Mouse (Mus musculus) mesoderm, embryonic 11.5 days (tissue): ENCODE data around the gene Bhmt2.

Experiments
- DNase-seq: peaks from one replicate; pipeline ENCODE4 v3.0.0-alpha.2; 2012; ENCODE audit warnings: low read depth, low spot score

Gene Bhmt2

DNA sequence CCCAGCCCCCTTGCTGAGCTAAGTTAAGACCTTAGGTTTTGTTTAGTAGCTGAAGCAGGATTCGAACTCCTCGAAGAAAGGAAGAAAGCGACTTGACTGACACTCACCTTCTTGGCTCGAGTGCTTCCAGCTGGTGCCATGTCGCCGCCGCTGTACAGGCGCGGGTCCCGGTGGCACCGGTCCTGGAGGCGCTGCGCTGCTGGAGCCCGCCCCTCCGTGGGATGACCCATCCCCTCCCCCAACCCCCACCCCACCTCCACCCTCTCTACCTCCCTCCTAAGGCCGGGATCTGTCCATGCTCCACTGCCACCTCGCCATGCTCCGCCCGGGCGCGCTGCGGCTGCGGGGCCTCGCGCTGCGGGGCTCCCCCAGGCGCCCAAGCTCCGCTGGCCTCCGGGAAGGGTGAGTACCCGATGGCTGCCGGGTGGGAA is at the start of gene Bhmt2, which contains the start of gene Dmgdh:
Gene Bhmt2, minus strand, starts transcription at position 172 of the 431 bp plus-strand sequence.
Gene Dmgdh, plus strand, starts transcription at position 303 of the 431 bp plus-strand sequence.
- DNase-seq: no peak

DNA sequence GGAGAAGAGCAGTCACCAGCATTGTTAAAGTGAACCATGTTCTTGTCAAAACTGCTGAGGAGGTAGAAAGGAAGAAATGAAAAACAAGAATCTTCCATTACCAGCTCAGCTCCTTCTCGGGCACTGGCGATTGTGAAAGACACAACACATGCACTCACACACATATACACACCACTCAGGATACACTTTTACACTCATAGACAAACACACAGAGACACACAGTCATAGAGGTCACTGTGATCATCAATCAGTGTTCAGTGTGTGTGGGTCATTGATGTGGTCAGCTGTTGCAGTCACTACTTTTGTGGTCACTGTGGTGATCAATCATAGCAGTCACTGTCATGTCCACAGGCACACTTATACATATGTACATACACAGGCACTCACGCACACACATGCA is 49.4 kb upstream of the Bhmt2 start:
- DNase-seq: no peak

DNA sequence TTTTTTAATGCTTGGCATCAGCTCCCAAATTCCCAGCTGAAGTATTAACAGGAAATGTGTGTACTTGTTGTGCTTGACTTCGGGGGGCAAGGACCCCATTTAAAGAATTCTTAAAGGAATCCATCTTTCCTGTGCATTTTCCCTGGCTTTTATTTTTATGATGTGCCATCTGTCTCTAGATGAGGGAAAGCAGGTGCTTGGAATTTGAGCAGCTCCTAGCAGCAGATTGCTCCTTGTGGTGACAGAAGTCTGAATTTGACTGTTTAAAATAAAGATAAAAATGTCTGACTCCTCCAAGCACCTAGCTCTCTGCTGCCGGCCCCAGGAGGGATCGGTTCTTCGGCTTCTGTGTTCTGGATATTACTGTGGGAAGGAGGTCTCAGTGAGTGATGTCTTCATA is 47.8 kb upstream of the Bhmt2 start:
- DNase-seq: no peak

DNA sequence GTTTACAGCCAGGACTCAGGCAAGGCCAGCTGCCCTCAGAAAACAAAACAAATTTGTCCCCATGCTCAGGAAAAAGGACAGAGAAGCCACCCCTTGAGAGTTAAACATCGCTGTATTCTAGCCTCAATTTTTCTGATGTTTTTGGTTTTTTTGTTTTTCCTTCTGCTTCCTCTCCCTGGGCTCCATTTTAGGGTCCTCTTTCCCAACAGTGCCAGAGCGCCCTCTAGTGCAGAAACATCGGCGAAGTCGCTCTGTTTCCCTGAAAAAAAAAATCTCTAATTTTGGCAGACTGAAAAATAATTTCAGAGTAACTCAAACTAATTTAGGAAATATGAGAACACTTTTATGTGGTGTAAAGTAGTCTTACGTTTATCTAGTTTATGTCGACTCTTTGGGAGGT is 44.8 kb upstream of the Bhmt2 start:
- peak; percentile 76 for DNase-seq

DNA sequence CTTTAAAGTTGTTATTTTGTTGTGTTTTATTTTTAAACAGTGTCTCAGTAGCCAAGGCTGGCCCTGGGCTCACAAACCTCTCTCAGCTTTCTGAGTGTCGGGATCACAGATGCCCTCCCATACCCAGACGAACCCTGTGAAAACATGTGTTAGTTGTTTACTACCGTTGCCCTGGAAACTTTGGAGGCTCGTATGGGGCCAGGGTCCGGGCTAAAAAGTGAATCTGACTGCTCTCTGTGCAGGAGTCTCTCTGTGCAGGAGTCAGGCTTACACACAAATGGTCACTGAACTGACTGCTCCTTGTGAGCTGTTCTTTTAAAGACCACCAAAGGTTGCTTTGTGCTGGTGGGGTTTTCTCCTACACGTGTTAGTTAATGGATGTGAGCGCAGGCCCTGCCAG is 43.0 kb upstream of the Bhmt2 start:
- peak; percentile 31 for DNase-seq

DNA sequence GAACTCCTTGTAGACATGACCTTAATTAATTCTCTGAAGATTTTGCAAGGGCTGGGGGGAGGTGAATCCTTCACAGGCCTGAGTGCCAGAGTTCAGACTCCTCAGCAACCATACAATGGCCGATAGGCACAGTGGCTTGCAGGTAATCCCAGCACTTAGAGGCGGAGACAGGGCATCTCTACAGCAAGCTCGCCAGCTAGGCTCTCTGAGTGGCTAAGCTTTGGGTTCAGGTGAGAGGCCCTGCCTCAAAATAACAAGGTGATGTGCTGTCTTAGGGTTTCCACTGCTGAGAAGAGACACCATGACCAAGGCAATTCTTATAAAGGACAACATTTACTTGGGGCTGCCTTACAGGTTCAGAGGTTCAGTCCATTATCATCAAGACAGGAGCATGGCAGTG is 39.7 kb upstream of the Bhmt2 start:
- DNase-seq: no peak

DNA sequence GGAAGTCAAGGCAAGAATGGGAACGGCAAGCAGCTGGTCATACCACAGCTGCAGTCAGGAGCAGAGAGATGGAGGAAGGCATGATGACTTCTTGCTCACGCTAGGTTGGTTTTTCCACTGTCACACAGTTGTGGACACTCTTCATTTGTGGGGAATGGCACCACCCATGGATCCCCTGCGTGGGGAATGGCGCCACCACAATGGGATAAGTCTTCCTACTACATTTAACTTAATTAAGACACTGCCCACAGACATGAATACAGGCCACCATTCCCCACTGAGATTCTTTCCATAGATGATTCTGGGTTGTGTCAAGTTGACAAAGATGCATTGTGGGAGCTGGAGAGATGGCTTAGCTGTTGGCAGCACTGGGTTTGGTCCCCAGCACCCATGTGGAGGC is 38.3 kb upstream of the Bhmt2 start:
- DNase-seq: no peak

DNA sequence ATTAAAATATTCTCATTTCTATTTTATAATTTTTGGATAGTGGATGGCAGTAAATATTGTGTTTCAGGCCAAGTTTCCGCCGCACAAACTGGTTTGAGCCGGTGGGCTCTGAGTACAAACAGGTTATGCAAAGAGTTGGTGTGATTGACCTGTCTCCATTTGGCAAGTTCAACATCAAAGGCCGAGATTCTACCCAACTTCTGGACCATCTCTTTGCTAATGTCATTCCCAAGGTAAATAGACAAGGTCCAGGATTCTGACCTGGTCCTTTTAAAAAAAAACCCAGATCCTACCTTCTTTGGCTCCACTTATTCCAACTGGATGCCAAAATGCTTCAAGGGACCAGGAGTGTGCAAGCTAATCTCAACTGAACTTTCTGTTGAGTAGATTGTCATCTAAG is 37.1 kb upstream of the Bhmt2 start:
- no peak for DNase-seq

DNA sequence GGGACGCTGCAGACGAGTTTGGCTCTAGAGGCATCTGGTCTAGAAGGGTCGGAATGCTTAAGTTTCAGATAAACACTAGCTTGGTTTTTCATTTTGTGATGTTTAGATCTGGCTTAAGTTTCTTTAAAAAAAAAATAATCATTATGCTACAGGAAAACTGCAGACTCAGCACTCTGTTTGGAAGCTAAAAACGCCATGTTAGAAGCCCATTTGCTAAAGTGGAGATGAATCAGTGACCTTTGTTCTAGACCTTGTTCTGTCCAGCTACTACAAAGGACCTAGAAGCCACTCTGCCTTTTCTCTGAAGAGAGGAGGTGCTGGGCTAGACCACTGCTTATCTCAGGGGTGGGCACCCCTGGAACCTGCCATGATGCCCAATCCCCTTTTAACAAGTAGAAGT is 36.2 kb upstream of the Bhmt2 start:
- DNase-seq: no peak

DNA sequence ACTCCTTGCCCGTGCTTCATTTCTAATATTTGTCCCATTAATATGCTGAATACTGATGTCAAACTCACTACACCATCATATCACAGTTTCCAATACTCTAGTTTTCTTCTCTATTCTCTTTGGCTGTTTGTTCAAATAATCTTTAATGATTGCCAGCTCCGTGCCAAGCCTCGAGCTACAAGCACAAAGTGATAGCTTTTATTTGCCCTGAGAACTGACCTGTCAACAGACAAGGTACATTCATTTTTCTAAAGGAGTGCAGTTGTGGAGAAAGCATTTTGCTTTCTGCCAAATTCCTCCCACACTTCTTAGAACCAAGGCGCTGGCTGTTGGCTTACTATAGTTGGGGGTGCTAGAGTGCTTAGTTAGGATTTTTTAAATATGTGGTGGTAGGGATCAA is 33.2 kb upstream of the Bhmt2 start:
- DNase-seq: no peak

DNA sequence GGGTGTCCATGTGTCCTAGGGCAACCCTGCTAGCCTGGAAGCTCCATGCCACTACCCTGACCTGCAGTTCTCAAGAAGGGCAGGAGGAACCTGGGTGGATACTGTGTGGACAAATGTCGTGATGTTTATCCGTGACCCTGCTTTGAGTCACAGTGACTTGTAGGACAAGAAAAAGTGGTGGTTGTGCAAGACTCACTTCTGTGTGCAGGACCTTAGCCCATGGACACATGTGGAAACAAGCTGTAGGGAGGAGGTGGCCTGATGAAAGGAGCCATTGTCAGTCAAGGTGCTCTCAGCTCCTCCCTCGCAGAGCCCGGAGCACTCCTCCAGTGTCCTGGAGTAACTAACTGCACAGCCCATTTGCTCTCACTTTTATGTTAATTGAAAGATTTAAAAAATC is 31.6 kb upstream of the Bhmt2 start:
- DNase-seq: no peak

DNA sequence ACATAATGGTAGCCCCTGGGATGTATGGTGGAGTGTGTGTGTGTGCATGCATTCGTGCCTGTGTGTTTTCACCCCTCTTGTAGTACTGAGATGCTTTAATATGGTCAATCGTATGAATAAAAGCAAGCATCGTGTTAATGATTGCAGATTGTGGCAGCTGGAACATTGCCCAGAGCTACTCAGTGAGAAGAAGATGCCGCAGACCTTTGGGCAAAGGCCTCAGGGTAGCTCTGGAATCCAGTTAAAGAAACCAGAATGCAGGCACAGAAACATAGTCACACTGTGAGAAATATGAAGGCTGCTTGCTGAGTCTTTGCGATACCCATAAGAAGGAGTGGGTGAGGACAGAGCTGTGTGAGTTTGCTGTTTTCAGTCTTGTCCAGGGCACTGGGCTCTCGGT is 24.8 kb upstream of the Bhmt2 start:
- DNase-seq: no peak

DNA sequence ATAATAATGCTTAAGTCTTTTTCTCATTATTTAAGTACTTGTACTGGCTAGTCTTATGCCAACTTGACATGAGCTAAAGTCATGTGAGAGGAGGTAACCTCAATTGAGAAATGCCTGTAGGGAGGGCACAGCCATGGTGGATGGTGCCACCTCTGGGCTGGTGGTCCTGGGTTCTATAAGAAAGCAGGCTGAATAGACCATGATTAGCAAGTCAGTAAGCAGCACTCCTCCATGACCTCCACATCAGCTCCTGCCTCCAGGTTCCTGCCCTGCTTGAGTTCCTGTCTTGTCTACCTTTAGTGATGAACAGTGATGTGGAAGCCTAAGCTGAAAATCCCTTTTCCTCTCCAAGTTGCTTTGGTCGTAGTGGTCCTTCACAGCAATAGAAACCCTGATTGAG is 16.7 kb upstream of the Bhmt2 start:
- DNase-seq: no peak

DNA sequence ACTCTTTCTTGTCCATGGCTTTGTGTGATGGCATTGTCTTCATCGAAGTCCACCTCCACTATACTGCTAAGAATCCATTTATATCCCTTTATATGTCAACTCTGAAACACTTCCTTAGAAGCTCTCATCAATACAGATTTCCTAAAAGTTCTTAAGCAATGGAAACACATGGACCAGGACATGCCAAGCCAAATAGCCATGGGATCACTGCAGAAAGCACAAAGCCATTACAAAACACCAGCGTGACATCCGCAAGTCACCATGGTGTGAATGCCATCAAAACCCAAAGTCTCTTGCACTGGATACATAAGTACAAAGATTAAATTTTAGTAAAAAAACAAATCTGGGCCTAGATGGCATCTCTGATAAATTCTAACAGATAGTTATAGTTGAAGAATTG is 15.5 kb upstream of the Bhmt2 start:
- DNase-seq: no peak

DNA sequence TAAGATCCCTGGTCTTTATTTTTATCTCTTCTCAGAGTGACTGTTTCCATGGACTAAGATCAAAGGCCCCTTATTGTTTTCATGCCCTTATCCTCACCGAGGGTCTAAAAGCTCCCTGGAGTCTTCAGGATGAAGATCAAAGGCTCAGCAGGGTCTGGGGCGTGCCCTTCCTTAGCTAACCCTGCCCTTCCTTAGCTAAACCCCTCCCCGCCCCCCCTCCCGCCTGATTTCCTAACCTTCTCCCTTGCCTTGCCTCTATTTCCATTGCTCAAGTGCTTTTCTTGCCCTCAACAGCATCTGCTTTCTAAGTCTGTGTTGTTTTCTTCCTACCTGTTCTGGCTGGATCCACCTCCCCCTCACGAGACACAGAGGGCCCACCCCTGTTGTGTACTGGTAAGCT is 13.2 kb upstream of the Bhmt2 start:
- peak; percentile 18 for DNase-seq

DNA sequence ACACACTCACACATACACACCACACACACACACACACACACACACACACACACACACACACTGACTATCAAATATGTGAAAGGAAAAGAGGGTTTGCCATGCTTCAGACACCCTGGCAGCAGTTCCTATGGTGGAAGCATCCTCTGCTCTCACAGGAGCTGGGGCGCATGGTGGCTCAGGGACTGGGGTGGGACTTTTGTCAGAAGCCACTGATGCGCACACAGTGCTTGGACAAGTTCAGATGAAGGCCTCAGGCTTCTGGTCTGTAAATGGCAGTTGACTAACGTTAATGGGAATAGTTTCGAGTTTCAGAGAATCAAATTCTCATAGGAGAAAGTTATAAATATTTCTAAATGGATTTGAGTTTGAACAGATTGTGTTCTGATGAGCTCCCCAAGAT is 11.1 kb upstream of the Bhmt2 start:
- no peak for DNase-seq

DNA sequence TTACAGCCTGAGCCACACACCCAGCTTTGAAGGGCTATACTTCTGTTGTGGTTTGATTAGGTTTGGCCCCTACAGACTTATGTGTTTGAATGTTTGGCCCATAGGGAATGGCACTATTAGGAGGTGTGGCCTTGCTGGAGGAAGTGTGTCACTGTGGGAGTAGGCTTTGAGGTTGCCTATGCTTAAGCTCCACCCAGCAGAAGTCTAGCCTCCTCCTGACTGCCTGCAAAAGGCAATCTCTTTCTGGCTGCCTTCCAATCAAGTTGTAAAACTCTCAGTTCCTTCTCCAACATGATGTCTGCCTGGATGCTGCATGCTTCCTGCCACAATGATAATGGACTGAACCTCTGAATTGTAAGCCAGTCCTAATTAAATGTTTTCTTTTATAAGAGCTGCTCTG is 9.2 kb upstream of the Bhmt2 start:
- no peak for DNase-seq

DNA sequence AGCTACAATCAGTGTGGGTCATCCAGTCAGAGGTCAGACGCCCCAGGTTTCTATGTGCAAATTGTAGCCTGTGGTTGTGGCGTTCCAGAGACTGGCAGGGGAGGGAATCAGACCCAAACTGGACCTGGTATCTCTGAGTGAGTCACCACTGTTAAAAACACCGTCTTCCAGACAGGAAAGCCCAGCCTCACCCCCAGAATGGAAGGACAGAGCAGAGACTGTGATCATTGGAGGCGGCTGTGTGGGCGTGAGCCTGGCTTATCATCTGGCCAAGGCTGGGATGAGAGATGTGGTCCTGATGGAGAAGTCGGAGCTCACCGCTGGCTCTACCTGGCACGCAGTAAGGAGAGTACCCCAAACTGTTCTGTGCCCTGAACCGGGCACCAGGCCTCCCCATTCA is 2.8 kb upstream of the Bhmt2 start:
- no peak for DNase-seq

DNA sequence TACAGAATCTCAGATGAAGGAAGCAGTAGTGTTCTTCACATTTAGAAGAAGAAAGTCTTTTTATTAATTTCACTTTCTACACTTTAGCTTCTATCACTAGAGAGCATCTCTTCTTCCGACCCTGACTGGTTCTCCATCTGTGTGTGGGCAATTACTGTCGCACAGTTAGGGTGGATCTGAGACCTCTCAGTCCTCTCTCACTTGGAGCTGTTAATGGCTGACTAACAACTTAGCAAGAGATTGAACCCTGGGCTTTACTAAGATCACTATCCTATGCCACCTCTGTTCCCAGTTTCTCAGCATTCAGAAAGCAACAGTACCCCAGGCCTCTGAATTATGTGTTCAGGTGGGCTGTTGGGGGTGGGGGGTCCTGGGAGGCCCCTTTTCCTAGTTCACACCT is 806 bp downstream of the Bhmt2 start:
- DNase-seq: no peak

DNA sequence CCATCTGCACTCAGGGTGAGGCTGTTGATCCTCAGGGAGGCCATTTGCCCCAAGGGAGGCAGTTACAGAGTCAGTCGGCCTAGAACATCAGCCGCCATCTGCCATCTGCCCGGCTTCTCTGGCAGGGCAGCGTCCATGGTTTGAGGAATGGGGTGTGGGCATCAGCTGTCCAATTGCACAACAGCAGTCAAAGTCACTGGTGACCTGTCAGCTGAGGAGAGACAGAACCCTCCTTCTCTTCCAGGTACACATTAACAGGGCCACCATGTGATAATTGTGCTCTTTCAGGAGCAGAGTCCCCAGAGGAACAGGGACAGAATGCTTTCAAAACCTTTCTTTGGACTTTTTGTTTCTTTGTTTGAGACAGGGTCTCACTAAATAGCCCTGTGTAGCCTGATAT is 1.7 kb downstream of the Bhmt2 start:
- DNase-seq: no peak

DNA sequence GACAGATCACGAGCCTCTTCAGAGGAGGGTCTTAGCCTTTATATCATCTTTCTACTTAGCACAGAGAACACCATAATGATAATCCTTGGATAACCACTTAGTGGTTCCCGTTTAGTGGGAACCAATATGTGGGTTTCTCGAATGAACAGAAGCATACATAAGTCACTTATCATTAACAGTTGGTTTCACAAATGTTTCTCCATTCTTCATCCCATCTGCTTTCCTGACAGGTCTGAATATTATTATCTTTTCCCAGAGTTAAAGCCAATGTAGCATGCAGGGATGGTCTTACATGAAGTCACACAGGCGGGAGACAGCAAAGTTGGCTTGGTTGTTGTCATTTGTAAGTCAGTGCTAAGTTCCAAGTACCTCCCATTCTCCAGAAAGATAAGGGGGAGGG is 6.5 kb downstream of the Bhmt2 start:
- no peak for DNase-seq

DNA sequence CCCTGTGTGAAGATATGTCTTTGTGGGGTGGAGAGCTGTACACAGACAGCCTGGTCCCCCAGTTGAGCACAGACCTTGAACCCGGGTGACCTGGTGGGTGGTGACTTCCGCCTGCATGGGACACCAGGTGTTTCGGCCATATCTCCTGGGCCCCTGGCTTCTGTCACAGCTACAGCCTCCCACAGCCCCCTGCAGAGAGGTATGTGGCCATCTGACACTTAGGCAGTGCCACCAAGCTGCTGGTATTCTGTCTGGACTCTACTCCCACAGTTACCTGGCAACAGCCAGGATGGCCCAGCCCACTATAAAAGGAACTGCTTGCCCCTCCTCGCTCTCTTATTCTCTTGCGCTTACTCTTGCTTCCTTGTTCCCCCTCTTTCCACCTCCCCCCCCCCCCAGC is 16.2 kb downstream of the Bhmt2 start:
- DNase-seq: no peak

DNA sequence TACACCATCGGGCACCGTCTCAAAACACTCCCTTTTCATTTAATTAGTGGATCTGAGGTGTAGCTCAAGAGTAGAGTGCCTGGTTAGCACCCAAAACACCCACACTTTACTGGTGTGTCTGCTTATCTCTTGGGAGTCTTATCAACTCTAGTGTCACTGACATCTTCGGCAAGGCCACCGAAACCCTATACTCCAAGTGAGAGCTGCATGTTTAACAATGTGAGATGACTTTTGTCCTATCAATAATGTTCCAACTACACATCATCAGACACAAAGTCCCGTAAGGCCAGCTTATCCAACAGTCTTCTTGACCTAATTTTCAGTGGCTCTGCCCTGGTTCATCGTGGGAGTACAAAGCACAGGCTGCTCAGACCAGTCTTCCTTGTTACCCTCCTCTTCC is 20.7 kb downstream of the Bhmt2 start:
- DNase-seq: no peak

DNA sequence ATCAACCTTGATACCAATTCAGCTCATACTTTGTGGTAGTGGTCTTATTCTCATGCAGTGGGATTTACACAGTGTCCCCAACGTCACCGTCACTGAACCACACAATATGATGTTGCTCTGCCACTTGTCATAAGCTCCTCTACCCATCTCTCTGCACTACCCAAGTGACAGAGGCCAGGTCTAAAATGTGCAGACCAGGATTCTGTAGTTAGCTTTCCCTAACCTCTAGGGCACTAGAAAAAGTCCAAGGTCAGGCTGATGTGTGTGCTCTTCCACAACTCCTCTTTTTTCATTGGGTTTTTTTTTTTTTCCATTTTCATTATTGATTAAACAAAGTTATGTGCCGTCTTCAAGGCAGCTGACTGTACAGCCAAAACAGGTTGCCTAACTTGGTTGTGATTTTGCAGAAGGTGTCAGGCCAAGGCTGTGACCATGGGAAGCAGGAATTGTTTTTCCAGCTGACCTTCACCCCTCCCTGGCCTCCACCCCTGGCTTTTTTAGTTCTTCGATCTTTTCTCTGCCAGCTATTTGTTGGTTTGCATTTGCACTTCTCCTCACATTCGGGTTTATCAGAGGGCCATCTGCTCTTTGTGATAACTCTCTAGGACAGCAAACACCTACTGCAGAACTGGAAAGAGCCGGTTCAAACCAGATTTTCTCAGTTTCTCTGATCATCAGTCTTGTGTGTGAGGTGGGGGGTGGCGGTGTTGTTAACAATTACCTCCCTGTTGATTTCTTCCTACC is 25.5 kb downstream of the Bhmt2 start:
- DNase-seq: no peak
